Mouse (Mus musculus) adrenal gland, adult 18-20 months (tissue): ENCODE measurements around the gene Tlr9. TPM values are rescaled to one million over a fixed set of nuclear protein-coding genes. Genes with fewer than 3 reads are reported as not detected.
A peak's percentile ranks its signal among the peaks of the same experiment; 100 is the strongest.

Source experiments
- DNase-seq, 2 experiments: peaks; one replicate each; pipeline ENCODE4 v3.0.0; 2021 to 2022; ENCODE audit warnings: low spot score in 2 of 2
- long read RNA-seq, 2 experiments: library from polyadenylated mRNA; stranded (forward); transcript quantifications; one replicate each; pipeline ENCODE4 v2.0.0; 2021
- total RNA-seq, 2 experiments: library from RNA; stranded (reverse); gene quantifications; 1 replicate in 1 of 2; 2 replicates in 1 of 2; pipeline ENCODE4 v1.2.3; 2021

Tlr9 gene
- total RNA-seq, result under 1 TPM; 0.63 to 0.83 TPM
- long read RNA-seq, experiment 1, result 0 reads
- long read RNA-seq, experiment 2, result 0 reads

- DNase-seq, result no peak
These were observed at the start of gene Tlr9 for GRCm38 (mm10) chr9:106222261-106222851. Gene Tlr9 (plus strand): TSS chr9:106222598.

- no peak for DNase-seq
These were observed 49.0 kb upstream of the Tlr9 start for GRCm38 (mm10) chr9:106173363-106173762.

GRCm38 (mm10) chr9:106175552-106176200, 46.7 kb upstream of the Tlr9 start:
- DNase-seq, result no peak

- no peak for DNase-seq
These were observed 45.6 kb upstream of the Tlr9 start for GRCm38 (mm10) chr9:106176769-106177168.

- DNase-seq, result no peak
These were observed 44.6 kb upstream of the Tlr9 start for GRCm38 (mm10) chr9:106177799-106178198.

- no peak for DNase-seq
These were observed 42.9 kb upstream of the Tlr9 start for GRCm38 (mm10) chr9:106179454-106179853.

- no peak for DNase-seq
These were observed 42.4 kb upstream of the Tlr9 start for GRCm38 (mm10) chr9:106179964-106180363.

- DNase-seq, result no peak
These were observed 40.3 kb upstream of the Tlr9 start for GRCm38 (mm10) chr9:106182146-106182545.

- no peak for DNase-seq
These were observed 38.4 kb upstream of the Tlr9 start for GRCm38 (mm10) chr9:106183996-106184395.

GRCm38 (mm10) chr9:106191355-106191754, 31.0 kb upstream of the Tlr9 start:
- no peak for DNase-seq

- no peak for DNase-seq
These were observed 30.4 kb upstream of the Tlr9 start for GRCm38 (mm10) chr9:106192024-106192423.

GRCm38 (mm10) chr9:106192998-106193397, 29.4 kb upstream of the Tlr9 start:
- no peak for DNase-seq

- DNase-seq, result no peak
These were observed 28.2 kb upstream of the Tlr9 start for GRCm38 (mm10) chr9:106193930-106194807.

- DNase-seq, result no peak
These were observed 26.7 kb upstream of the Tlr9 start for GRCm38 (mm10) chr9:106195693-106196092.

GRCm38 (mm10) chr9:106197081-106197713, 25.2 kb upstream of the Tlr9 start:
- no peak for DNase-seq

GRCm38 (mm10) chr9:106197732-106198131, 24.7 kb upstream of the Tlr9 start:
- DNase-seq, result no peak

GRCm38 (mm10) chr9:106198962-106199458, 23.4 kb upstream of the Tlr9 start:
- DNase-seq, result peak; percentile 80 to 82

- no peak for DNase-seq
These were observed 22.7 kb upstream of the Tlr9 start, which contains the start of gene Ppm1m for GRCm38 (mm10) chr9:106199535-106200272. Gene Ppm1m (minus strand): TSS chr9:106199746.

- DNase-seq, result no peak
These were observed 20.5 kb upstream of the Tlr9 start for GRCm38 (mm10) chr9:106201895-106202294.
